Mouse (Mus musculus) bone marrow macrophage, adult 2 months (primary cell): ENCODE results near the gene Ptpra. TPM values are rescaled to one million over a fixed set of nuclear protein-coding genes. Genes with fewer than 3 reads are reported as not detected.
A peak's percentile ranks its signal among the peaks of the same experiment; 100 is the strongest.

ENCODE experiments used
- H3K27ac ChIP-seq: 2 replicates; pipeline ENCODE4 v1.5.1; 2012; ENCODE audit warnings: low read depth, low read length; ENCODE audit not compliant: insufficient read depth
- H3K4me1 ChIP-seq: 2 replicates; pipeline ENCODE4 v1.6.1; 2012; ENCODE audit warnings: low read length; ENCODE audit not compliant: control insufficient read depth, insufficient read depth
- H3K4me3 ChIP-seq: 2 replicates; pipeline ENCODE4 v1.5.1; 2012; ENCODE audit warnings: mild to moderate bottlenecking, low read length, moderate library complexity; ENCODE audit not compliant: insufficient read depth
- CTCF ChIP-seq: IDR thresholded peaks from 2 replicates; pipeline ENCODE4 v1.5.1; 2012; ENCODE audit warnings: low read depth, mild to moderate bottlenecking, low read length, moderate library complexity
- POLR2A ChIP-seq: IDR thresholded peaks from 2 replicates; pipeline ENCODE4 v1.6.1; 2012; ENCODE audit warnings: mild to moderate bottlenecking, low read depth, low read length, borderline replicate concordance
- polyA plus RNA-seq: library from polyadenylated mRNA; stranded (reverse); fragments of >200 nt; gene quantifications from 2 replicates; pipeline ENCODE4 v1.2.4, GENCODE M21; 2012; ENCODE audit not compliant: missing spikeins, insufficient read depth, insufficient read length

The Ptpra gene
- polyA plus RNA-seq, 1 experiment, result 229 TPM

- Histone ChIP-seq H3K27ac (no peak overlapping the region), H3K4me3 (no peak overlapping the region), H3K4me1 (no peaks in the 10 kb centered on the region)
- TF ChIP-seq POLR2A (no peak), CTCF (no peak)
Observed at GRCm38 (mm10) chr2:130540266-130540665, 90.2 kb downstream of the Ptpra start.

- no peak overlapping the region for H3K4me3 ChIP-seq
- no peak overlapping the region for H3K27ac ChIP-seq
- TF ChIP-seq CTCF, result no peak
- H3K4me1 ChIP-seq, result no peaks in the 10 kb centered on the region
Observed at GRCm38 (mm10) chr2:130546957-130547356, 96.9 kb downstream of the Ptpra start.

GRCm38 (mm10) chr2:130554841-130555240, 104.8 kb downstream of the Ptpra start:
- TF ChIP-seq CTCF, result no peak
- TF ChIP-seq POLR2A, result no peak
- Histone ChIP-seq H3K4me3 (no peak overlapping the region), H3K4me1 (no peaks in the 10 kb centered on the region), H3K27ac (no peak overlapping the region)

GRCm38 (mm10) chr2:130556292-130556691, 106.2 kb downstream of the Ptpra start:
- no peak overlapping the region for H3K27ac ChIP-seq
- TF ChIP-seq POLR2A (no peak), CTCF (no peak)
- H3K4me3 ChIP-seq, result no peak overlapping the region
- H3K4me1 ChIP-seq, result no peaks in the 10 kb centered on the region

- TF ChIP-seq POLR2A (no peak), CTCF (no peak)
- H3K4me1 ChIP-seq, result no peaks in the 10 kb centered on the region
- no peak overlapping the region for H3K27ac ChIP-seq
- no peak overlapping the region for H3K4me3 ChIP-seq
Observed at GRCm38 (mm10) chr2:130557462-130557861, 107.4 kb downstream of the Ptpra start.

GRCm38 (mm10) chr2:130558015-130558414, 107.9 kb downstream of the Ptpra start:
- TF ChIP-seq CTCF (no peak), POLR2A (no peak)
- Histone ChIP-seq H3K4me1 (0 out of 2 replicates have a peak, but pooled peaks cover 2% of the 10 kb centered on the region), H3K4me3 (no peak overlapping the region), H3K27ac (no peak overlapping the region)

- H3K4me1 ChIP-seq, result peaks cover 9% of the 10 kb centered on the region
- H3K4me3 ChIP-seq, result peak within 1 kb of the TSS; percentile 77
- peak within 1 kb of the TSS; percentile 19 for H3K27ac ChIP-seq
- TF ChIP-seq CTCF (peak; percentile 23; the same call in 1 of the 2 replicates), POLR2A (0 out of 2 replicates have a peak, but pooled peaks have one; percentile 6)
Observed at GRCm38 (mm10) chr2:130563212-130564055, 113.4 kb downstream of the Ptpra start, which contains the start of gene Mrps26. Gene Mrps26 (plus strand): TSS chr2:130563742.

GRCm38 (mm10) chr2:130564063-130564462, 114.0 kb downstream of the Ptpra start:
- Histone ChIP-seq H3K4me3 (peak overlapping the region; percentile 77), H3K27ac (peak overlapping the region; percentile 19; the same call in 1 of the 2 replicates), H3K4me1 (peaks cover 9% of the 10 kb centered on the region)
- TF ChIP-seq CTCF (no peak), POLR2A (no peak)

- Histone ChIP-seq H3K27ac (no peak overlapping the region), H3K4me3 (peak overlapping the region; percentile 77; the same call in 1 of the 2 replicates), H3K4me1 (peaks cover 9% of the 10 kb centered on the region)
- no peak for TF ChIP-seq POLR2A
- no peak for TF ChIP-seq CTCF
Observed at GRCm38 (mm10) chr2:130564983-130565382, 114.9 kb downstream of the Ptpra start.

- H3K4me1 ChIP-seq, result peaks cover 7% of the 10 kb centered on the region
- no peak overlapping the region for H3K27ac ChIP-seq
- TF ChIP-seq POLR2A (no peak), CTCF (no peak)
- H3K4me3 ChIP-seq, result no peak overlapping the region
Observed at GRCm38 (mm10) chr2:130568921-130569320, 118.8 kb downstream of the Ptpra start.

- H3K27ac ChIP-seq, result no peak overlapping the region
- H3K4me1 ChIP-seq, result peaks cover 2% of the 10 kb centered on the region
- H3K4me3 ChIP-seq, result no peak overlapping the region
- no peak for TF ChIP-seq CTCF
Observed at GRCm38 (mm10) chr2:130569926-130570325, 119.8 kb downstream of the Ptpra start.
